Mouse (Mus musculus): ENCODE data around the gene Gfm2.

Gene Gfm2

GRCm38 (mm10) chr13:97227795-97228194 is 90.1 kb downstream of the Gfm2 start:
- DNase-seq (ENCODE audit: low read depth, low spot score): no peak

- DNase-seq (ENCODE audit: low read depth, low spot score): no peak
Observed at GRCm38 (mm10) chr13:97230101-97230500, 92.4 kb downstream of the Gfm2 start.

Data from embryo, embryonic 11.5 days (tissue).